Mouse (Mus musculus) layer of hippocampus, adult 9-10 months (tissue): ENCODE measurements at regions not wholly inside any gene's neighbourhood (a gene's known extent, or its start where the extent isn't known, plus 50 kb on each side); places are given as distances from the start of the nearest gene placed in this dataset.

Experiments used
- DNase-seq: peaks from one replicate; pipeline ENCODE4 v3.0.0; 2022; ENCODE audit warnings: low spot score

- no peak for DNase-seq
Measured at GRCm38 (mm10) chr2:45493656-45494055, 376.5 kb upstream of the Zeb2 start.

- DNase-seq, result no peak
Measured at GRCm38 (mm10) chr2:45486530-45486929, 369.3 kb upstream of the Zeb2 start.

- no peak for DNase-seq
Measured at GRCm38 (mm10) chr2:45485477-45485876, 368.3 kb upstream of the Zeb2 start.

GRCm38 (mm10) chr2:45480671-45481070 lies 363.5 kb upstream of the Zeb2 start:
- no peak for DNase-seq

- no peak for DNase-seq
Measured at GRCm38 (mm10) chr2:45475996-45476395, 358.8 kb upstream of the Zeb2 start.

GRCm38 (mm10) chr2:45464306-45464705 lies 347.1 kb upstream of the Zeb2 start:
- no peak for DNase-seq

GRCm38 (mm10) chr2:45459410-45459809 lies 342.2 kb upstream of the Zeb2 start:
- no peak for DNase-seq

- DNase-seq, result no peak
Measured at GRCm38 (mm10) chr2:45454811-45455210, 337.6 kb upstream of the Zeb2 start.

- no peak for DNase-seq
Measured at GRCm38 (mm10) chr2:45439146-45439545, 322.0 kb upstream of the Zeb2 start.

- DNase-seq, result no peak
Measured at GRCm38 (mm10) chr2:45438739-45439138, 321.5 kb upstream of the Zeb2 start.

GRCm38 (mm10) chr2:45435261-45435980 lies 318.2 kb upstream of the Zeb2 start:
- no peak for DNase-seq

- DNase-seq, result no peak
Measured at GRCm38 (mm10) chr2:45434789-45435188, 317.6 kb upstream of the Zeb2 start.

- no peak for DNase-seq
Measured at GRCm38 (mm10) chr2:45434169-45434568, 317.0 kb upstream of the Zeb2 start.

- no peak for DNase-seq
Measured at GRCm38 (mm10) chr2:45431366-45431765, 314.2 kb upstream of the Zeb2 start.

- DNase-seq, result no peak
Measured at GRCm38 (mm10) chr2:45421774-45422173, 304.6 kb upstream of the Zeb2 start.

- peak; percentile 31 for DNase-seq
Measured at GRCm38 (mm10) chr2:45408136-45408535, 290.9 kb upstream of the Zeb2 start.

- DNase-seq, result no peak
Measured at GRCm38 (mm10) chr2:45389902-45390492, 272.8 kb upstream of the Zeb2 start.

GRCm38 (mm10) chr2:45371268-45371667 lies 254.1 kb upstream of the Zeb2 start:
- DNase-seq, result no peak

GRCm38 (mm10) chr2:45370615-45370968 lies 253.4 kb upstream of the Zeb2 start:
- DNase-seq, result no peak

- DNase-seq, result no peak
Measured at GRCm38 (mm10) chr2:45369914-45370614, 252.9 kb upstream of the Zeb2 start.

GRCm38 (mm10) chr2:45369432-45369831 lies 252.2 kb upstream of the Zeb2 start:
- no peak for DNase-seq

- DNase-seq, result no peak
Measured at GRCm38 (mm10) chr2:45367436-45368193, 250.4 kb upstream of the Zeb2 start.

- no peak for DNase-seq
Measured at GRCm38 (mm10) chr2:45357266-45357665, 240.1 kb upstream of the Zeb2 start.
